Mouse (Mus musculus) gastrocnemius, adult 2 months (tissue): ENCODE data around the gene Gm29609. TPM values are rescaled to one million over a fixed set of nuclear protein-coding genes. Genes with fewer than 3 reads are reported as not detected.
A peak's percentile ranks its signal among the peaks of the same experiment; 100 is the strongest.
"Not testable (repeated sequence)": the region's sequence is repeated elsewhere in the genome, so short reads cannot be mapped to it uniquely, and the experiment has no call there.

Experiments
- DNase-seq: peaks from one replicate; pipeline ENCODE4 v3.0.0; 2022
- H3K27ac ChIP-seq: fragments of 200-600 bp; 2 replicates; pipeline ENCODE4 v1.8.1; 2022; ENCODE audit warnings: mild to moderate bottlenecking
- H3K4me3 ChIP-seq: fragments of 200-600 bp; 2 replicates; pipeline ENCODE4 v1.8.1; 2022; ENCODE audit warnings: mild to moderate bottlenecking, moderate library complexity
- CTCF ChIP-seq: fragments of 200-600 bp; IDR thresholded peaks from 2 replicates; pipeline ENCODE4 v1.8.1; 2022; ENCODE audit warnings: antibody characterized with exemption, mild to moderate bottlenecking, moderate library complexity
- intact Hi-C: fragments of 180-260 bp; cut with DNase I; formaldehyde crosslinking; loops from one replicate; pipeline ENCODE4 v1.15.1; 2025
- long read RNA-seq, 2 experiments: library from polyadenylated mRNA; stranded (forward); transcript quantifications; one replicate each; pipeline ENCODE4 v2.0.0; 2021
- total RNA-seq, 2 experiments: library from RNA; stranded (reverse); gene quantifications; 2 replicates each; pipeline ENCODE4 v1.2.3; 2021

Gm29609 gene
- total RNA-seq: under 1 TPM; 0.53 to 0.74 TPM
- long read RNA-seq, experiment 1, partial matches to known transcripts: 0 of 1 reads
- long read RNA-seq, experiment 1, other reads (novel, unspliced or antisense): 1 of 1 reads
- long read RNA-seq, experiment 2: 0 reads

DNA sequence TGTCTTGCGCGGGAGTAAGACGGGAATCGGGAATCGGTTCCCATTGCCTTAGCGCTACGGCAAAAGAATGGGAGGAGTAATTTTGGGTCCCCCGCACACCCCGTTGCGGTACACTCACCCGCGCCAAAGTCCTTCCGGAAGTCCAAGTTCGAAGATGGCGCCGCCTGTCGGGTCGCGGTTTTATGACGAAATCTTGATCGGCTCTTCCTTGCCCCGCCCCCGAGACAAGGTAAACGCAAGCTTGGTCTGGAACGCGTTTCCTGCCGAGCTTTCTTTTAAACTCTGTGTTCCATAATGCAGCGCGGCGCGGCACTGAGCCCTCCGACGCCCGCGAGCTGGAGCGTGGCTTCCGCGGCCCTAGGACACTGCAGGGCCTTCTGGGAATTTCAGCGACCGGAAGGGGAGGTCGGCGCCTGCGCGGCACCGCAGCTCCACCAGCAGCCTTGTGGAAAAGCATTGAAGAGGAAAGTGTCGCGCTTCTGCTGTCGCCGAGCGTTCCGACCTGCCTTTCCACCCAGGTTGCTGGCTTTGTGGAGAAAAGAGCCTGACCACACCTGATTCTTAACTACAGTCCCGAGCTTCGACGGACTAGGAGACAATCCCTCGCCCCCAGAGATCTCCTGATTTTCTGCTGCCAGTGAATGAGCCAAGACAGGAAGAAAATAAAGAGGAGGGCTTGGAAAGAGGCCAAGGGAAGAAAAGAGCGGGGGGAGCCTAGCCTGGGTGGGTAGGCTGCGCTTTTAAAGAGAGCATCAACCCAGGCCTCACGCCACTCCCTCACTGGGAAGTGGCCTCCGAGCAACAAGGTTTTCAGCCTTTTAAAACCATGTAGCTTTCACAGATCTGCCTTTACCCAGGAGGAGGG is at the start of gene Gm29609, which contains the start of gene Gtf3c2:
Gene Gm29609, minus strand, starts transcription at position 146 of the 865 bp plus-strand sequence.
Gene Gtf3c2, minus strand, starts transcription at position 379 of the 865 bp plus-strand sequence.
- DNase-seq: peak; percentile 93
- H3K27ac ChIP-seq: peak within 1 kb of the TSS; percentile 97
- intact Hi-C loops: loop anchor here (2.0 to 5.0 kb wide), 2 partner anchors 25 to 42 kb away; partner anchors contain the start of genes Mpv17 and Ppm1g
- peak within 1 kb of the TSS; percentile 91 for H3K4me3 ChIP-seq
- peak; percentile 8; the same call in 1 of the 2 replicates for TF ChIP-seq CTCF

DNA sequence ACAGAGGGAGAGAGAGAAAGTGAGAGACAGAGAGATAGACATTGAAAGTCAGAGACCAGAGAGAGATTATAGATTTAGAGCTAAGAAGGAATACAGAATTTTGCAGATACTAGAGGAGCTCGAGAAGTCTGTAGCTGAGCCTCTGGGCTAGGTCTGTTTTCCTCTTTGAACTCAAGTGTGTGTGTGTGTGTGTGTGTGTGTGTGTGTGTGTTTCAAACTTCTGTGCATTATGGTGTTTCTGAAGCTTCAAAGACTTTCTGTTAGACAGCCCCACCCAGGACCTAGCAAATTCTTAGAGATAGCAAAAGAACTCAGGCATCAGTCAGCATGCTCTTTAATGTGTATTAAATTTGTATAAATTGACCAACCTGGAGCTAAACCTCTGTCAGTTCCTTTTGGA is 46.9 kb upstream of the Gm29609 start:
- intact Hi-C loops: no loop called here
- no peak for DNase-seq

DNA sequence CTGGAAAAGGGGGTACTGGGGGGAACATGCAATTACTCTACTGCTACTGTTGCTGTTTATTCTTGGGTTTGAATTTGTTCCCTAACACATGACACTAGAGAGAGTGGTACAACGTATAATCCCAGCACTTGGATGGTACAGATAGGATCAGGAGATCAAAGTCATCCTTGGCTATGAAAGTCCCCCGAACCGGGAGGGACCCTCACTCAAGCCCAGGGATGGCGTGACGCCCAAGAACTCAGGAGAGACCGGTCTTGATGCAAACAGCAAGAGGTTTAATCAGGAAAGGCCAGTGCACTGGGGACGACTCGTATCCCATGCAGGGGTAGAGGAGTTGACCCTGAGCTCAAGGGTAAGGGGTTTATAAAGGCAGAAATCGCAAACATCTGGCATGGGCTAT is 43.0 kb upstream of the Gm29609 start:
- TF ChIP-seq CTCF: no peak
- Histone ChIP-seq H3K4me3 (no peak overlapping the region), H3K27ac (no peak overlapping the region)
- no peak for DNase-seq
- intact Hi-C loops: loop anchor here (5.0 kb wide), 1 partner anchor 40 kb away; the partner anchor contains the start of gene Gtf3c2

More for the DNA sequence above, 46.9 kb upstream of the Gm29609 start:
- no peak for TF ChIP-seq CTCF
- no peak overlapping the region for H3K27ac ChIP-seq
- H3K4me3 ChIP-seq: no peak overlapping the region

DNA sequence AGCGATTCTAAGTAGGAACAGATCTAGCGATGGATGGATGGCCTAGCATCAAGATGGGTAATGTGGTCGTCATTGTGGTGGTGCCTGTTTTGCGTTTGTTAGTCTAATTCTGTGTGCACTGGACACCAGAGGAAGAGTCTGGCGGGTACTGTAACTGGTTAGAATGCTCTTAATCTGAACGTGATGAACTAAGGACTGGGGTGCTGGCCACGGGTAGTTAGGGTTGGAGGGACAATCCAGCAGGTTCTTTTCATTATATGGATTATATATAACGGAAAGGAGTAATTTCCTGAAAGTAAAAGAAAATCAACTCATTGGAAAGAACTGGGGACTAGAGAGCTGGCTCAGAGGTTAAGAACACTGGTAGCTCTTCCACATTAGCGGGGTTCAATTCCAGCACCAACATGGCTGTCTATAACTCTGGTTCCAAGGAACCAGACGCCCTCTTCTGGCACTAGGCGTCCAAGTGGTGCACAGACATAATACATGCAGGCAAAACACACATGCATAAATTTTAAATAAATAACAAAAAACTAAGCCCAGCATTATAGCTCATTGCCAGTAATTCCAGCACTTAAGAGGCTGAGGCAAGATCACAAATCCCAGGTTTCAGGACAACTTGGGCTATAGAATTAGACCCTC is 41.7 kb upstream of the Gm29609 start:
- intact Hi-C loops: loop anchor here (2.0 to 5.0 kb wide), 3 partner anchors 19 to 39 kb away; partner anchors contain the start of genes Gm9970, Gtf3c2, Nrbp1 and Zfp513
- H3K27ac ChIP-seq: peak overlapping the region; percentile 96
- TF ChIP-seq CTCF: peak; percentile 30; the same call in 1 of the 2 replicates
- no peak for DNase-seq
- H3K4me3 ChIP-seq: peak overlapping the region; percentile 98

DNA sequence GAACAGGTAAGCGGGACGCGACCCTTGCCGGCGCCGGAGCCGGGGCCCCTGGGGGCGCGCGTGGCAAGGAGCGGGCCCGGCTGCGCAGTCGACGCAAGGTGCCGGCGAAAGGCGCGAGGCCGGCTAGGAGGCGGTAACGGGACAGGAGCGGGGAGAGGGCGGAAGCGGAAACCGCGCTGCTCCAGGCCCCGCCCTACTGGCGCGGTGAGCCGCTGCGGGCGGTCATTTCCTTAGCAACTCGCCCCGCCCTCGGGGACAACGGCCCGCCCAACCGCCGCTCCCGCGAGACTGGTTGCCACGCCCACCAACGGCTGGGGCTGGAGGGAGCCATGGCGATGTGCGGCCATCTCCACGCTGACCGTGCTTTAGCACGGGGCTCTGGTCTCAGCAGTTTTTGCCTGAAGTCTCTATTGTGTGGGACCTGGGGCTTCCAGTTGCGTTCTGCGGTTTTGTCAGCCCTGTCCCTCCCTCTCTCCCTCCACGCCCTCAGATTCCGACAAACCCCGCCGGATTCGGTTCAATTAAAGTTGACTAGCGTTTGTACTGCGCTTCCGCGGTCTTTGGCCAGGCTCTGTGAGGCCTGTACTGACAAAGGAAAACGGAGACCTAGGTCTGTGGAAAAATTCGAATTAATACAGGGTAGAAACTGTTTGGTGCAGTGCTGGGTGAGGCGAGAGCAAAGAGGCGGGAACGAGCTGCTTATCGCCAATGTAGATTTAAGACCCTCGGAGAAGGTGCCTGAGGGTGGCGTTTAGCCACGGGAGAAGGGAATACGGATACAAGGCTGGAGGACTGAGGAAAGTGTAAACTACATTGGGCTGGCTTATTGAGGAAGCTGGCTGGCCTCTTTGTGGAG is 41.0 kb upstream of the Gm29609 start, which contains the start of gene Ppm1g:
Gene Ppm1g, minus strand, starts transcription at position 240 of the 856 bp plus-strand sequence.
- TF ChIP-seq CTCF: peak; percentile 10; the same call in 1 of the 2 replicates
- intact Hi-C loops: loop anchor here (2.0 to 5.0 kb wide), 3 partner anchors 18 to 38 kb away; partner anchors contain the start of genes Gm9970, Gtf3c2, Nrbp1 and Zfp513
- peak; percentile 99 for DNase-seq
- Histone ChIP-seq H3K27ac (peak within 1 kb of the TSS; percentile 96), H3K4me3 (peak within 1 kb of the TSS; percentile 98)

DNA sequence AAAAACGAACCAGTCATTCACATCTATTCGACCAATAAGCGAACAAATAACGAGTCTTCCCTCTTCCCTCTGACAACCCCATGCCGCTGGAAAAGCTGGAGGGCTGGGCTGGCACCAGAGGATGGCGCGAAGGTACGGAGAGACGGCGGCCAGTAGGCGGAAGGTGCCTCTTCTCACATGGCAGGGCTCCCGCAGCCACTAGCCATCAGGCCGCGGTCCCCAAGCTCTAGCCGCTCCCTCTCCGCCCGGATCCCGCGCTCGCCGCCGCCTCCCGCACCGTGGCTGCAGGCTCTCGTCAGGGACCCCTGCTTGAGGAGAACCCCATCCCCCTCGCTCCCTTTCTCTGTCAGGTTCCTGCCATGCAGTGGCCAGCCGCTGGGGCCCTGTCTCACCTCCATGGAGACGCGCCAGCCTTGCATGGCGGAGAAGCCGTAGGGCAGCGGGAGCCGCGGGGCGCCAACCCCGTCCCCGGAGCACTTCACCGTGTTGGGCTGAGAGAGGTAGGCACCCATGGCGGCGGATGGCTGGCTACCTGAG is 40.3 kb upstream of the Gm29609 start:
- peak overlapping the region; percentile 96 for H3K27ac ChIP-seq
- intact Hi-C loops: loop anchor here (2.0 to 5.0 kb wide), 4 partner anchors 17 to 107 kb away; partner anchors contain the start of genes Gm9970, Gtf3c2, Nrbp1 and Zfp513
- TF ChIP-seq CTCF: no peak
- peak overlapping the region; percentile 98 for H3K4me3 ChIP-seq
- peak; percentile 76 for DNase-seq

DNA sequence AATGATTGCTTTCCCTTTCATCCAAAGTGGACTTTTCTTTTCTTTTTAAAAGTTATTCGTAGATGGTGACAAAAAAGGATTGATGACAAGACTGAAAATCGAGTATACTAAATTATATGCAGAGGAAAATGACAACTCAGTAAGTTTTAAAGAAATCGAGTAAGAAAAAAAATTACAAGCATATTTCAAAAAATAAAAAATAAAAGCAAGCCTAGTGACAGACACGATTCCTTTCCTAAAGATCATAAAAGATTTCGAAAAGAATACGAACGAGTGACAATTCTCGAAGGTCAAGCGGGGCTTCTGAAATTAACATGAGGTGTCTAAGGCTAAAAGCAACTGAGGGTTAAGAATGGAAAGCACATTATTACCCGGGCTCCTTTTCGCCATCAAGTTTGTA is 39.8 kb upstream of the Gm29609 start:
- TF ChIP-seq CTCF: no peak
- Histone ChIP-seq H3K4me3 (peak overlapping the region; percentile 98), H3K27ac (peak overlapping the region; percentile 96)
- DNase-seq: no peak
- intact Hi-C loops: loop anchor here (5.0 kb wide), 1 partner anchor 108 kb away; no protein-coding TSS in a partner anchor

DNA sequence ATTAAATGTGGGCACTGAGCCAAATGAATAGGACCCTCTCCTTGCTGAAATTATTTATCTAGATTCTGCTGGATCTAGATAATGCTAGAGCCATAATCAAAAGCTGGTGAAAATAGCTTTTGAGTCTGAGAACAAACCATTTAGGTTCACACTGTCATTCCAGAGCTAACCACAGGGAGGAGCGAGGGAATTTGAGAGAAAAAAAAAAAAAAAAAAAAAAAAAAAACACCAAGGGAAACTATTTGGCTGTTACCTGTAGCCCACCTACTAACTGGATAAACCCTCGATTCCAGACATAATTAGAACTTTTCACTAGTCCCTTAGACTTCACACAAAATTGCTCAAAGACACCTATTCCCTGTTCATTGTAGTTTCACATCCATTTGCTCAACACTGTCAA is 39.4 kb upstream of the Gm29609 start:
- peak overlapping the region; percentile 96 for H3K27ac ChIP-seq
- no peak for DNase-seq
- intact Hi-C loops: loop anchor here (5.0 kb wide), 1 partner anchor 108 kb away; no protein-coding TSS in a partner anchor

DNA sequence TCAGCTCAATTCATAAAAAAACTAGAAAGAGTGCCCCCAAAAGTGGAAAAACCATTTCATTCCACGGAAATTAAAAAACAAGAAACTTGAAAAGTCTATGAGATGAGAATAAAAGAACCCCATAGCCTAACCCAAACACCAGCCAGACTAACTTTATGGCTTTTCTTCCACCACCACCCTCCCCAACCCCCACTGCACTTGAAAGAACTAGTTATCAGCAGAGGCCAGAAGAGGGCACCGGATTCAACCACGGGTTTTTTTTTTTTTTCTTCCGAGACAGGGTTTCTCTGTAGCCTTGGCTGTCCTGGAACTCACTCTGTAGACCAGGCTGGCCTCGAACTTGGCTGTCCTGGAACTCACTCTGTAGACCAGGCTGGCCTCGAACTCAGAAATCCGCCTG is 38.6 kb upstream of the Gm29609 start:
- DNase-seq: no peak
- H3K4me3 ChIP-seq: no peak overlapping the region
- intact Hi-C loops: loop anchor here (5.0 kb wide), 1 partner anchor 109 kb away; no protein-coding TSS in a partner anchor

More for the DNA sequence above, 39.4 kb upstream of the Gm29609 start:
- TF ChIP-seq CTCF: peak; percentile 51
- peak overlapping the region; percentile 98 for H3K4me3 ChIP-seq

DNA sequence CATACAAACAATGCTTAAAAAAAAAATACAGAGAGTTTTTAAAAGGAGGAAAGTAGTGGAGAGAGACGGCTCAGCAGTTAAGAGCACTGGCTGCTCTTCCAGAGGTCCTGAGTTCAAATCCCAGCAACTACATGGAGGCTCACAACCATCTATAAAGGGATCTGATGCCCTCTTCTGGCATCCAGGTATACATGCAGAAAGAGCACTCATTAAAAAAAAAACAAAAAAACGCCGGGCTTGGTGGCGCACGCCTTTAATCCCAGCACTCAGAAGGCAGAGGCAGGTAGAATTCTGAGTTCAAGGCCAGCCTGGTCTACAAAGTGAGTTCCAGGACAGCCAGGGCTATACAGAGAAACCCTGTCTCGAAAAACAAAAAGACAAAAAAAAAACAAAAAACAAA is 36.8 kb upstream of the Gm29609 start:
- H3K27ac ChIP-seq, H3K4me3 ChIP-seq, DNase-seq: not testable (repeated sequence)
- intact Hi-C loops: loop anchor here (5.0 kb wide), 1 partner anchor 111 kb away; no protein-coding TSS in a partner anchor

More for the DNA sequence above, 38.6 kb upstream of the Gm29609 start:
- no peak overlapping the region for H3K27ac ChIP-seq
- TF ChIP-seq CTCF: no peak

DNA sequence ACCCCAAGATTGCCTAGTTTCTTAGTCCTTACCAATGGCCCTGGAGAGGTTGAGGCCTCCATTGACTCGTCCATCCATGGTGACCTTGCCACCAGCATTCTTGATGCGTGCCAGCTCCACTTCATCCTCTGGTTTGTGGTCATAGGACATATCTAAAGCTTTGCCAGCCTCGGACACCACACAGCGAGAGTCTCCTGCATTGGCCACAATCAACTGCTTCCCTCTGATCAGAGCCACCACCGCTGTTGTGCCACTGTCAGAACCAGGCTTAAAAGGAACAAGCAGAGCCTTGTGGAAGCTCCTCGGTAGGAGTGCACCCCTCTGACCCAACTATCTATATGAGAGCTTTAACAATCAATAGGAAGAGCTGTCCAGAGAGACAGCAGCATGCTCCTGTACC is 24.7 kb upstream of the Gm29609 start:
- Histone ChIP-seq H3K4me3 (no peak overlapping the region), H3K27ac (no peak overlapping the region)
- no peak for TF ChIP-seq CTCF
- DNase-seq: no peak
- intact Hi-C loops: no loop called here
